Mouse (Mus musculus) small intestine, adult 2 months (tissue): ENCODE results near the gene Gm20388. TPM values are rescaled to one million over a fixed set of nuclear protein-coding genes. Genes with fewer than 3 reads are reported as not detected.
A peak's percentile ranks its signal among the peaks of the same experiment; 100 is the strongest.

Experiments
- H3K27ac ChIP-seq: fragments of 200-500 bp; 2 replicates; pipeline ENCODE4 v1.5.1; 2012; ENCODE audit warnings: low read depth, low read length, control low read depth, inconsistent platforms; ENCODE audit not compliant: insufficient read depth
- H3K27me3 ChIP-seq: fragments of 200-500 bp; 2 replicates; pipeline ENCODE4 v1.6.1; 2012; ENCODE audit warnings: mild to moderate bottlenecking, moderate library complexity, low read length, inconsistent platforms; ENCODE audit not compliant: control insufficient read depth, insufficient read depth
- H3K36me3 ChIP-seq: fragments of 200-500 bp; 2 replicates; pipeline ENCODE4 v1.6.1; 2012; ENCODE audit warnings: mild to moderate bottlenecking, low read length, control low read depth, inconsistent platforms; ENCODE audit not compliant: control insufficient read depth, insufficient read depth
- H3K4me1 ChIP-seq: fragments of 200-500 bp; 2 replicates; pipeline ENCODE4 v1.6.1; 2012; ENCODE audit warnings: low read length, inconsistent platforms, mixed read lengths; ENCODE audit not compliant: control insufficient read depth, insufficient read depth, insufficient read length
- H3K4me3 ChIP-seq: fragments of 200-500 bp; 2 replicates; pipeline ENCODE4 v1.5.1; 2012; ENCODE audit warnings: low read depth, mild to moderate bottlenecking, control low read depth, inconsistent platforms, low read length, moderate library complexity
- CTCF ChIP-seq: fragments of 200-500 bp; IDR thresholded peaks from 2 replicates; pipeline ENCODE4 v1.5.1; 2012; ENCODE audit warnings: low read depth, mild to moderate bottlenecking, control low read depth, inconsistent platforms, low read length, moderate library complexity, mixed read lengths; ENCODE audit not compliant: insufficient replicate concordance, insufficient read length; ENCODE audit errors: extremely low read depth
- POLR2A ChIP-seq: fragments of 200-500 bp; IDR thresholded peaks from 2 replicates; pipeline ENCODE4 v1.6.1; 2012; ENCODE audit warnings: low read depth, mild to moderate bottlenecking, control low read depth, inconsistent platforms, low read length, moderate library complexity
- WGBS: fragments of 180-500 bp; shearing (Covaris S2); methylation state at CpG from one replicate; pipeline ENCODE4 v1.1.7; 2018; 5-methylcytosine and 5-hydroxymethylcytosine counted together
- polyA plus RNA-seq: library from polyadenylated mRNA; depleted of rRNA; stranded (reverse); fragments of >200 nt; gene quantifications from 2 replicates; pipeline ENCODE4 v1.2.3, GENCODE M21; 2012

The Gm20388 gene
- polyA plus RNA-seq, 1 experiment: 37.3 TPM

- Histone ChIP-seq H3K27ac (no peak overlapping the region), H3K4me3 (no peak overlapping the region), H3K4me1 (no peaks in the 10 kb centered on the region), H3K27me3 (no peaks in the 10 kb centered on the region), H3K36me3 (no peaks in the 10 kb centered on the region)
- TF ChIP-seq POLR2A (no peak), CTCF (no peak)
- WGBS: 56% methylated on average over 9 of the region's 9 CpGs
Observed at GRCm38 (mm10) chr8:121511751-121512150, 1601.1 kb downstream of the Gm20388 start.

DNA sequence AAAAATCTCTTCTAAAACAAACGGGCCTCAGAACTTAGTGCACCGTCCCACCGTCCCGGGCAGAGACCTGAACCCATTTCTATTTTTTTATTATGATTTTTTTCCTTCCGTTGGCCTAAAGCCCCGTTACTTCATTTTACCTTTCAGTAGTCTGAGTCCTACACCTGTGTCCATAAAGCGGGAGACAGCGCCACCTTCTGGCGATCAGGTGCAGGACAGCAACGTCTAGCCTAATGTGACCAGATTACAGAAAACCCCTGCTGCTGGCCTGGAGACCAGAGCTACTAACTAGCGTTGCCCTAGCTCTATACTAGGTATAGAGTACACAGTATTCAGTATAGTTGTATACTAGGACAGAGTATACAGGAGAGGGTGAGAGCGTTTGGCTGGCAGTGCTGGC is 1602.8 kb downstream of the Gm20388 start:
- H3K27me3 ChIP-seq: no peaks in the 10 kb centered on the region
- H3K4me1 ChIP-seq: no peaks in the 10 kb centered on the region
- 3% methylated on average over 12 of the region's 12 CpGs for WGBS
- TF ChIP-seq POLR2A (no peak), CTCF (peak; percentile 89; the same call in 1 of the 2 replicates)
- no peaks in the 10 kb centered on the region for H3K36me3 ChIP-seq
- H3K27ac ChIP-seq: no peak overlapping the region
- H3K4me3 ChIP-seq: no peak overlapping the region

GRCm38 (mm10) chr8:121525111-121525818 is 1614.6 kb downstream of the Gm20388 start:
- Histone ChIP-seq H3K27me3 (no peaks in the 10 kb centered on the region), H3K4me3 (no peak overlapping the region), H3K4me1 (peaks cover 1% of the 10 kb centered on the region; the same call in 1 of the 2 replicates), H3K36me3 (no peaks in the 10 kb centered on the region), H3K27ac (no peak overlapping the region)
- no peak for TF ChIP-seq CTCF
- TF ChIP-seq POLR2A: no peak
- WGBS: 68% methylated on average over 18 of the region's 18 CpGs

DNA sequence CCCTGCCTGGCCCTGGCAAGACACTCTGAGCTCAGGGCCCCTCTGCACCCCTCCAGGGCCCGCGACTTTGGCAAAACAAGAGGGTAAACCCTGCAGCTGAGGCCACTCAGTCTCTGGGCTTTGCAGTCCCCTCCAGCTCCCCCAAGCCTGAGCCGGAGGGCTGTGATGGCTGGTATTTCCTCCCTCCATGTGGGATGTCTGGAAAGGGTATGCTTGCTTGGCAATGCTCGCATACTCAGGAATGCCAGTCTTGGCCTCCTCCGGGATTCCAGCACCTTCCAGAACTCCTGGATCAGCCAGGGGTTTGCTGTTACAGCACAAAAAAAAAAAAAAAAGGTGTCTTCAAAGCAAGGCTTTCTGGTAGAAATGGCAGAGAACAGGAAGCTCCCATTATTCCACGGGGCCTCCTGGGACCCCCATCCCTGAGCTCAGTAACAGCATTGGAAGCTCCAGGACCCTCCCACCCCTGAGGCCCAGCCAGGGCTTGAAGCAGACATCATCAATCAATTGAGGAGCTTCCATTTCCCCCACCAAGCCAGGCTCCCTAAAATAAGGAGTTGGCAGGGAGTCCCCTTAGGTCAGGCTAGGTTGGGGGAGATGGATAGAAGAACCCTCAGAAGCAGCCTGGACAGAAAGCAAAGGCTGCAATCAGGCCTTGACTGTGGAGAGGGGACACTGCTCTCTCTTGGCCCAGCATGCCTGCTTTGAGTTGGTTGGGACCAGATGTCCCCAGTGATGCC is 1616.3 kb downstream of the Gm20388 start:
- H3K4me3 ChIP-seq: no peak overlapping the region
- no peaks in the 10 kb centered on the region for H3K36me3 ChIP-seq
- H3K4me1 ChIP-seq: peaks cover 1% of the 10 kb centered on the region; the same call in 1 of the 2 replicates
- no peak overlapping the region for H3K27ac ChIP-seq
- TF ChIP-seq POLR2A (no peak), CTCF (no peak)
- WGBS: 65% methylated on average over 6 of the region's 6 CpGs
- no peaks in the 10 kb centered on the region for H3K27me3 ChIP-seq

GRCm38 (mm10) chr8:121527751-121528150 is 1617.1 kb downstream of the Gm20388 start:
- 74% methylated on average over 9 of the region's 9 CpGs for WGBS
- Histone ChIP-seq H3K36me3 (no peaks in the 10 kb centered on the region), H3K27me3 (no peaks in the 10 kb centered on the region), H3K4me3 (no peak overlapping the region), H3K4me1 (peaks cover 1% of the 10 kb centered on the region; the same call in 1 of the 2 replicates), H3K27ac (no peak overlapping the region)
- TF ChIP-seq CTCF (no peak), POLR2A (no peak)

DNA sequence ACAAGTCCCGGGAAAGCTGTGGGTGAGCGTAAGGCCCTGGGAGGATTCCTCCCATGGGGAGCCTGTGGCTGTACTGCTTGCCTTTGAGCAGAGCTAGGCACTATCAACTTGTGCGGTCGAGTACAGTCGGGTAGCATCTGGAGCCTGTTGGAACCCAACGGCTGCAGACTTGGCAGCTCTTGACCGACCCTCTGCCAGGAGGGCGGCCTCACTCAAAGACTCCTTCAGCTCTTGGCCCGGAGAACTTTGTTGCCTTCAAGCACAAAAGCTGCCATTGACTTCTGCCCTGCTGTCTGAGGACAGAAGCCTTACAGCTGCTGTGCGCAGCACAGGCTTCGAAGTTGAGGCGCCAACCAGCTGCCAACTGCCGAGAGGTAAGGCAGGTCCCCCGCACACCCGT is 1618.1 kb downstream of the Gm20388 start:
- H3K4me3 ChIP-seq: no peak overlapping the region
- H3K36me3 ChIP-seq: no peaks in the 10 kb centered on the region
- H3K27me3 ChIP-seq: no peaks in the 10 kb centered on the region
- WGBS: 80% methylated on average over 15 of the region's 15 CpGs
- TF ChIP-seq CTCF (no peak), POLR2A (no peak)
- H3K27ac ChIP-seq: no peak overlapping the region
- peaks cover 1% of the 10 kb centered on the region; the same call in 1 of the 2 replicates for H3K4me1 ChIP-seq

DNA sequence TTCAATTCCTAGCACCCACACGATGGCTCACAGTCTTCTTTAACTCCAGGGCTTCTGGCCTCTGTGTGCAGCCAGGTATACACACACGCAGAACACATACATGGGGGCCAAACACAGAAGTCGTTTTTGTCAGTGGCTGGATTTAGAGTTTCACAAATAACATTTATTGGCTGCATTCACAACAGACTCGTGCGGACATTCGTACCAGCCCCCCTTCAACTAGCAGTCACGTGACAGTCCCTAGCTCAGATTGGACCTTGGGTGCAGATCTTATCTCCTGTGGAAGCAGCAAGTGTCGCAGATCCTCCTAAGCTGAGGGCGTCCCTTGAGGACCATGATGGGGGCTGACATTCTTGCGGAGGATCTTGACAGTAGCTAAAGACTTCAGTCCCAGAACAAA is 1620.0 kb downstream of the Gm20388 start:
- Histone ChIP-seq H3K4me3 (no peak overlapping the region), H3K36me3 (no peaks in the 10 kb centered on the region), H3K27me3 (no peaks in the 10 kb centered on the region), H3K27ac (no peak overlapping the region), H3K4me1 (peaks cover 1% of the 10 kb centered on the region; the same call in 1 of the 2 replicates)
- WGBS: 61% methylated on average over 10 of the region's 10 CpGs
- TF ChIP-seq POLR2A (no peak), CTCF (no peak)
